Mouse (Mus musculus) T-helper 2 cell (primary cell): Measurements from ENCODE around the gene Cdhr3.

ENCODE experiments used
- in situ Hi-C: fragments of 300-600 bp; cut with MboI, MseI; formaldehyde crosslinking; loops from one replicate; pipeline ENCODE4 v1.15.1; 2025; ENCODE audit warnings: high pct_unique_total_duplicates

The Cdhr3 gene

DNA sequence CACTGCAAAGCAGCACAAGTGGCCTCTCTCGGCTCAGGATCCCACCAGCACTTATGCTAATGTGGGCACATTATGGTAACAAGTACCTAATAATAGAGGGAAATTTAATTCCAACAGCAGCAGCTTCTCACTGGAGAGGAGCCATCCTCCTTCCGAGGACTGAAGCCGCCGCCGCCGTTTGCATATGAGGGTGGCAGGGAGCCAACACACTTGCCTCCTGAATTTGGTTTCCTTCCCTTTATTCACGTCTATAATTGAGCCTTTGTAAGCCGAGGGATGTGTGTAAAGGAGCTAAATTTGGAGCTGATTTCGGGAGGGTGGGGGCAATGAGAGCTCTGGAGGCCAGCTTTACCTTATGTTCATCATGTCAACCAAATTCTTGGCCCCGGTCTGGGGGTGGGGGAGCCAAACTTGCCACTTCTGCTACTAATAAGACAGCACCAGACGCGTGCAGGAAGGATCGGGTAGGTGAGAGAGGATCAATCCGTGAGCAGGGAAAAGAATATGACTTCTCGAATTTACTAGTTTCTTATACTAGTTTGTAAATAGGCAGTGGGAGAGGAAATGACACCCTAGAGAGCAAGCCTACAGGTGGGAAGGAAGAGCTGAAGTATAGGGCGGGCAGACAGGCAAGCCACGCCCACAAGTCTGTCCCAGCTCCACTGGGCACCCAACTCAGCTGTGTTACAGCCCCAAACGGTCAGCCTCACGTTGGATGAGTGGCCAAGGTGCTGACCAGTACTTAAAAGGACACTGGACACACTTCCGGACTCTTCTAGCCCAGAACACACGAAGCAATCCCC lies 56.8 kb downstream of the Cdhr3 start:
- in situ Hi-C loops, result loop anchor here (25.0 kb wide), 1 partner anchor 101 kb away; the partner anchor contains the start of gene Atxn7l1

GRCm38 (mm10) chr12:33035089-33035718 lies 57.5 kb downstream of the Cdhr3 start:
- in situ Hi-C loops, result loop anchor here (25.0 kb wide), 1 partner anchor 102 kb away; the partner anchor contains the start of gene Atxn7l1

GRCm38 (mm10) chr12:33034343-33035088 lies 58.2 kb downstream of the Cdhr3 start:
- in situ Hi-C loops, result loop anchor here (25.0 kb wide), 1 partner anchor 103 kb away; the partner anchor contains the start of gene Atxn7l1

DNA sequence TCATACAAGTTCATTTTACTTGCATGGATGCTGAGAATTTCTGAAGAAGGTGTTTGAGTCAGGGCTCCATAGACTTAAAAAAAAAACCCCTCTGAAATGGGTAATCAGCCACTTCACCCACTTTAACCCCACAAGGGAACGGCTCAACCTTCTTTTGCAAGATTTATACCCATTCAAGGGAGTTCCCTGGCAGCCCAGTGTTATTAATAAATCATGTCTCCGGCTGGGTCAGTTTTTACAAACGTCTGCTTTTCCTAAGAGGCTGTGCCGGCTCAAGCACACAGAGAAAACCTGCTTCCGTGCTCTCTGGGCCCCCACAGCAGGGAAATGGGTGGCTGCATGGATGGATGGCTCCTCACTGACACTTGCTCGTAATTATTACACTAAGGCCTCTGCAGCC lies 59.5 kb downstream of the Cdhr3 start:
- in situ Hi-C loops, result loop anchor here (25.0 kb wide), 1 partner anchor 104 kb away; the partner anchor contains the start of gene Atxn7l1

DNA sequence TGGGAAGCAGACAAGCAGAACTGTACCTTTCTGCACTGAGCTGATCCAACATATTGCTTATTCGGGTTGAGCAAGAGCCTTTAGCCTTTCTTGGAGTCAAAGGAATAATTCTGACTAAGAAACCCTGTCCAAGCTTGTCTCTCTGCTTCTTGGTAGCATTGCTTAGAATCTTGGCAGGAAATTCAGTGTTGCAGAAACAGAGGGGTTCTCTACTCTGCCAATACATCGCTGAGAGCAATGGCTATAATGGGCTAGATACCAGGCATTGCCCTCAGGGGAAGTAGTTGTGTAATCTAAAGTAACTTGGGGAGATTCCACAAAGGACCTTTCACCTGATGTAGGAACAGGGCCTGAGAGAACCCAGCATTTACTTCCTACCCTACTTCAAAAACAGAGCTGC lies 62.1 kb downstream of the Cdhr3 start:
- in situ Hi-C loops, result loop anchor here (25.0 kb wide), 1 partner anchor 107 kb away; the partner anchor contains the start of gene Atxn7l1

DNA sequence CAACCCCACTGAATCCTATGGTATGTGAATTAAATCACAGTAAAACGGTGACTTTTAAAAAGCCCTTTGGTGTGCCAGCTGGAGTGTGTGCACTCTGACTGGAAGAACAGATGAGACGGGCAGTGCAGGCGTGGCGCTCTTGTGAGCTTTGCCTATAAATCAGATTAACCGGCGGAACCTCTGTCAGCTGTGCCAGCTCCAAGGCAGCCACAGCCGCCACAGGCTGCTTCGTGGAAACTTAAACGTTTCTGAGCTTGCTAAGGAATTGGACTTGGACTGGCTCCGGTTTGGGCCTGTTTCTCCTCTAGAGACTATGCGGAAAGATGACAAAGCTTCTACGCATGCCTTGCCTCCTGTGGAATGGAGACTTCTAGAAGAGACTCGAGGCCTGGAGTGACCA lies 62.6 kb downstream of the Cdhr3 start:
- in situ Hi-C loops, result loop anchor here (25.0 kb wide), 1 partner anchor 107 kb away; the partner anchor contains the start of gene Atxn7l1

DNA sequence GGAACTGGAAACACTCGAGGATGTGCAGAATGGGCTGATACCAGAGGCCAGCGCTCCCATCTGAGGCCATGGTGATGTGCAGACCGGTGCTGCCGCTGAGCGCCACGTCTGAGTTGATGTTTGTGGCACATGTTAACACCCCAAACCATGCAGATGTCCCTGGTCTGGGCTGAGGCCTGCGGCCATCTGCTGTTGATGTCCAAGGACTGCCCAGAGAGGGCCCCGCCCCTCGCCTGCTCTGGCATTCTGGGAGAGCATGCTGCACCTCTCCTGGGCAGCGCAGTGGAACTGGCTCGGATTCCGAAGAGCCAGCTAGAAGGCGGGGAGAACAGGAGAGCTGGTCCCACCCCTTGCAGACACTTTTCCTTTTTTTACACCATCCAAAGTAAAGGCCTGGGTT lies 64.0 kb downstream of the Cdhr3 start:
- in situ Hi-C loops, result loop anchor here (5.0 to 25.0 kb wide), 2 partner anchors 109 to 249 kb away; partner anchors contain the start of gene Atxn7l1

DNA sequence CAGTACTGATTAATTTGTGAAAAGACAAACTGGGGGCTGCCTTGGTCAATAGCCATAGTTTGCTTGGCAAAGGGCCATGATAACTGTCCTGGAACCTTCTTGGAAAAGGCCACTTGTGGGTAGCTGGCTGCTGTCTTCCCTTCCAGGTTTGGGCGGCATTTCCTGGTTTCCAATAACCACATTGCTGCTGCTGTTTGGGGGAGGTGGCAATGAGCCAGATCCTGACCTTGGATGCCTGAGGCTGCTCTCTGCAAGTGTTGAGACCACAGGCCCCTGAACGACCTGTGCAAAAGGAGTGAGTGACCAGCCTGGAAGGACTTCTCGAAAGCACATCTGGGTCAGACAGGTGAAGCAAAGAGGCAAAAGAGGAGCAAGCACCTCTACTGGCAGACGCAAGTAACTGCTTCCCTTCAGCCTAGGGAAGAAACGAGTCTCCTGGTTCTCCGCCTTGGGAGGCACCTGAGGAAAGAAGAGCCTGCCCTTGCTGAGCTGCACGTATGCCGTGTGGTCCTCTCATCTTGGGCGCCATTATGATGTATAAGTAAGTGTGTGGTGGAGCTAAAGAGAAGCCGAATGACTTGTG lies 64.5 kb downstream of the Cdhr3 start:
- in situ Hi-C loops, result loop anchor here (5.0 to 25.0 kb wide), 2 partner anchors 109 to 249 kb away; partner anchors contain the start of gene Atxn7l1

- in situ Hi-C loops, result loop anchor here (5.0 to 25.0 kb wide), 2 partner anchors 110 to 250 kb away; partner anchors contain the start of gene Atxn7l1
These were observed 65.6 kb downstream of the Cdhr3 start for GRCm38 (mm10) chr12:33027093-33027492.

- in situ Hi-C loops, result no loop called here
These were observed 68.2 kb downstream of the Cdhr3 start for GRCm38 (mm10) chr12:33024524-33024923.

DNA sequence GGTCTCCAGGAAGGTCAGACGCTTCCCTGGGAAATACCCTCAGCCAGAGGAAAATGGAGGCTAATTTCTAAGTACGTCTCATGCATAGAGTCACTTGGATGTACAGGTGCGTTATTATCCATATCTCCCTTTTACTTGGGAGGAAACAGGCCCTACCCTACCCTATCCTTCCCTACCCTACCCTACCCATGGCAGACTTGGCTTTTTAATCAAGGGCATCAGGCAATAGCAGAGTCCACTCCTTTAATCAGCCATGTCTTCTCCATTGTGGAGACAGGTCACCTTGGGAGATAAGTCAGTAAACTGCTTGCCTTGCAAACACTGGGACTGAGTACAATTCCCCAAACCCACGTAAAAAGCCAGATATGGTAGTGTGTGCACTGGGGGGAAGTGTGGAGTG lies 70.9 kb downstream of the Cdhr3 start:
- in situ Hi-C loops, result no loop called here

GRCm38 (mm10) chr12:33021140-33021539 lies 71.5 kb downstream of the Cdhr3 start:
- in situ Hi-C loops, result no loop called here

GRCm38 (mm10) chr12:33020011-33020410 lies 72.7 kb downstream of the Cdhr3 start:
- in situ Hi-C loops, result no loop called here

- in situ Hi-C loops, result loop anchor here (10.0 kb wide), 1 partner anchor 1876 kb away; no protein-coding TSS in a partner anchor
These were observed 74.1 kb downstream of the Cdhr3 start for GRCm38 (mm10) chr12:33018601-33019000.

- in situ Hi-C loops, result loop anchor here (10.0 kb wide), 1 partner anchor 1878 kb away; no protein-coding TSS in a partner anchor
These were observed 75.6 kb downstream of the Cdhr3 start for GRCm38 (mm10) chr12:33016824-33017705.

DNA sequence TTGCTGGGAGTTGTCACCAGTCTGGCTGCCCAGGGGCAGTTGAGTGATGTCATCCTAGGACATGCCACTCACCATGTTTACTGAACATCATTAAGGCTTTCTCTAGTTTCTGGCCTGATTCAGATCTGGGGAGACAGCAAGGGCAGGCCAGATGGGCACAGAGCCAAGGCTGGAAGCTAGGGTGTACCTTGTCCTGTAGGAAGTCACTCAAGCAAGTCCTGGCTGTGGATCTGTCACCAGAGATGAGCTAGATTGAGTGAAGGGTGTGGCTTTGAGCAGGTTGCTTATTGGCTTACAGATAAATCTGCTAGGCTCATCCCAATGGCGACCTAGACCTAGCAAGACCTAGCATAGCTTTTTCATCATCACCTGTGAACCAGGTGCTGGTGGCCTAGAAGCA lies 77.6 kb downstream of the Cdhr3 start:
- in situ Hi-C loops, result loop anchor here (10.0 kb wide), 1 partner anchor 1880 kb away; no protein-coding TSS in a partner anchor

GRCm38 (mm10) chr12:33014050-33014796 lies 78.5 kb downstream of the Cdhr3 start:
- in situ Hi-C loops, result loop anchor here (10.0 kb wide), 1 partner anchor 1881 kb away; no protein-coding TSS in a partner anchor

GRCm38 (mm10) chr12:33010026-33010425 lies 82.6 kb downstream of the Cdhr3 start:
- in situ Hi-C loops, result loop anchor here (10.0 kb wide), 1 partner anchor 1885 kb away; no protein-coding TSS in a partner anchor
